Mouse (Mus musculus): ENCODE measurements around the gene Kazn.

The Kazn gene

GRCm38 (mm10) chr4:142074060-142074732, 165.0 kb downstream of the Kazn start:
- DNase-seq: no peak

- no peak for DNase-seq
Measured at GRCm38 (mm10) chr4:142071243-142071991, 167.8 kb downstream of the Kazn start.

GRCm38 (mm10) chr4:142070840-142071239, 168.4 kb downstream of the Kazn start:
- DNase-seq: no peak

GRCm38 (mm10) chr4:142068899-142069812, 170.0 kb downstream of the Kazn start:
- no peak for DNase-seq

GRCm38 (mm10) chr4:142066576-142066975, 172.6 kb downstream of the Kazn start:
- no peak for DNase-seq

- DNase-seq: no peak
Measured at GRCm38 (mm10) chr4:142065835-142066234, 173.4 kb downstream of the Kazn start.

GRCm38 (mm10) chr4:142065270-142065669, 173.9 kb downstream of the Kazn start:
- no peak for DNase-seq

- DNase-seq: no peak
Measured at GRCm38 (mm10) chr4:142064582-142065228, 174.5 kb downstream of the Kazn start.

GRCm38 (mm10) chr4:142063057-142063534, 176.1 kb downstream of the Kazn start:
- DNase-seq: no peak

GRCm38 (mm10) chr4:142061485-142062240, 177.5 kb downstream of the Kazn start:
- no peak for DNase-seq

GRCm38 (mm10) chr4:142060455-142061378, 178.5 kb downstream of the Kazn start:
- no peak for DNase-seq

- DNase-seq: no peak
Measured at GRCm38 (mm10) chr4:142059841-142060193, 179.4 kb downstream of the Kazn start.

- DNase-seq: no peak
Measured at GRCm38 (mm10) chr4:142059113-142059840, 179.9 kb downstream of the Kazn start.

GRCm38 (mm10) chr4:142057529-142058216, 181.5 kb downstream of the Kazn start:
- DNase-seq: no peak

- no peak for DNase-seq
Measured at GRCm38 (mm10) chr4:142055600-142055999, 183.6 kb downstream of the Kazn start.

- no peak for DNase-seq
Measured at GRCm38 (mm10) chr4:142054580-142054979, 184.6 kb downstream of the Kazn start.

GRCm38 (mm10) chr4:142053661-142054448, 185.3 kb downstream of the Kazn start:
- no peak for DNase-seq

GRCm38 (mm10) chr4:142053261-142053660, 185.9 kb downstream of the Kazn start:
- no peak for DNase-seq

Data from spleen, adult 18-20 months (tissue).